Mouse (Mus musculus) heart, postnatal 36 days (tissue): ENCODE measurements around the gene Trmt5. TPM values are rescaled to one million over a fixed set of nuclear protein-coding genes. Genes with fewer than 3 reads are reported as not detected.

Source experiments
- DNase-seq, 2 experiments: peaks; one replicate each; pipeline ENCODE4 v3.0.0; 2021 to 2022
- intact Hi-C: fragments of 180-260 bp; cut with DNase I; formaldehyde crosslinking; loops from one replicate; pipeline ENCODE4 v1.15.1; 2025
- total RNA-seq, 2 experiments: library from RNA; stranded (reverse); gene quantifications; 2 replicates each; pipeline ENCODE4 v1.2.3; 2021

The Trmt5 gene
- total RNA-seq, 2 experiments from 2014 or later, result 51.6 to 67.6 TPM

- peak; percentile 14 to 28 for DNase-seq
- intact Hi-C loops, result loop anchor here (2.0 to 5.0 kb wide), 2 partner anchors 229 to 240 kb away; no protein-coding TSS in a partner anchor
Measured at GRCm38 (mm10) chr12:73287609-73288008, 1.1 kb upstream of the Trmt5 start.

GRCm38 (mm10) chr12:73274921-73275320 lies 11.6 kb downstream of the Trmt5 start:
- intact Hi-C loops, result loop anchor here (1.0 kb wide), 1 partner anchor 28 kb away; no protein-coding TSS in a partner anchor
- DNase-seq, result no peak

DNA sequence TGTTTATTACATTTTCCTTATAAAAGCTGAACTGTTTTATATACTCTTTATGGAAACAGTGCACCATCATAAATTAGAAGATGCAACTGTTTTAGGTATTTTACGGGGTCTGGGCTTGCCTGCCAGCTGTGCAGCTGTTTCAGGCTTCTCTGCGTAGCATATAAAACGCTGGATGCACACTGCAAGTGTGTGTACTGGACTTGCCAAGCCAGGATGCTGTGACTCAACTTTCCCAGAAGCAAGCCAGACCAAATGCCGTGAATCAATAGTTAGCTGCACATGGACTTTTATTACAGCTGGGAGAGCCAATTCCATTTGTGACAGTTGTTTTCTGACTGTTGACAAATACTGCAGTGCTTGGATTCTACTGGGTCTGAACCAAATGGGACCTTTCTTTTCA lies 16.6 kb downstream of the Trmt5 start:
- DNase-seq, result no peak
- intact Hi-C loops, result no loop called here

GRCm38 (mm10) chr12:73269531-73269930 lies 17.0 kb downstream of the Trmt5 start:
- DNase-seq, result no peak
- intact Hi-C loops, result no loop called here

- intact Hi-C loops, result no loop called here
- no peak for DNase-seq
Measured at GRCm38 (mm10) chr12:73268497-73268896, 18.0 kb downstream of the Trmt5 start.

GRCm38 (mm10) chr12:73266597-73266996 lies 19.9 kb downstream of the Trmt5 start:
- DNase-seq, result no peak
- intact Hi-C loops, result no loop called here

DNA sequence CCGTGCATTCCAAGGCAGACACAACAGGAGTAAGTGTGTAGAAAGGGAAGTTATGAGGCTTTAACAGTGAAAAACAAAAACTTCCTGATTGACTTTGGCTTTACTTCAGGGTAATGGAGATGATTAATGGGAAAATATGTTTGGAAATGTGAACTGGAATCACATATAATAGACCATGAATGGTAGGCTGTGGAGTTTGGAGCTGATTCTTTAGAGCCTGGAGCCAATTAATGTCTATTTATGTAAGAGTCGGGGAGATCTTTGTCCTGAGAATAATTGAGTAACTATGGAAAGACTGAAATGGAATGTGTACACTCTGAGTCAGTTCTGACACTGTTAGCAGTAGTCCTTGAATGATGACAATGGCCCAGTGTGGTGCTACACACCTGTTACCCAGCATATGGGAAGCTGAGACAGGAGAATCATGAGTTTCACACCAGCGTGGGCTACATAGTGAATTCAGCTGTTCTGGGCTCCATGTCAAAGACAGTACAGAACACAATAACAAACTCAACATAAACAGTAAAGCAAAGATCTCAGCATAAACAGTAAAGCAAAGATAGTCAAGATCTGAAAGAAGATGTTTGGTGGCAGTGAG lies 21.0 kb downstream of the Trmt5 start:
- intact Hi-C loops, result no loop called here
- DNase-seq, result no peak

DNA sequence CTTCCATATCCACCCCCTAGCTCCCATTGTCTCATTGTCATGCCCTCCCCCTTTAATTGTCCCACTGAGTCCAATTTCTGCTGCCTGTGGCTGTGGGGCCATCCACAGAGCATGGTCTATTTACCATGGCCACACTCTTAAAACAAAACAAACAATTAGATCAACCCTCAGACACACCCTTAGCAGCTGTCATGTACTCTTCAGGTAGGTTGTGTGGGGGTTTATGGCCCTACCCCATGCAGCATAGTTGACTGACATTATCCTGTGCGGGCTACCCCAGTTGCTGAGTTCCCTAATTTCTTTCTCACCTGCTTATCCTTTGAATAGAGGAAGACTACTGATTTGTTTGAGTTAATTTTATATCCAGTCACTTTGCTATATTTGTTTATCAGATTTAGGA lies 26.2 kb downstream of the Trmt5 start:
- no peak for DNase-seq
- intact Hi-C loops, result no loop called here

DNA sequence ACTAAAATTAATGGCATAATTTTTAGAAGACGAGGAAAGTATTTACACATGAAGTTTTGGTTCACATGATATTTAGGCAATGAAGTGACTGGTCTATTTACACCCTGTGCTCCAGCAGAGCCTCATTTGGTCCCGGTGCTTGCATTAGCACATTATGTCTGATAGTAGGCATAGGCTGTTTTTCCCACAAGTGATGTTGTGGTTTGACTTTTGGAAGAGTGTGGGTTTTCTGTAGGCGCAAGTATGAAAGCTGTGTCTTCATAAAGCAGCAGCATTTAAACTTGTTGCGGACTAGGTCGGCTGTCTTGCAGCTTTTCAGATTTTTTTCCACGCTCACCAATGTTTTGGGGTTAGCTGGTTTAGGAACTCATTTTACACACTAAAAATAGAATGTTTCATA lies 27.2 kb downstream of the Trmt5 start:
- no peak for DNase-seq
- intact Hi-C loops, result no loop called here

DNA sequence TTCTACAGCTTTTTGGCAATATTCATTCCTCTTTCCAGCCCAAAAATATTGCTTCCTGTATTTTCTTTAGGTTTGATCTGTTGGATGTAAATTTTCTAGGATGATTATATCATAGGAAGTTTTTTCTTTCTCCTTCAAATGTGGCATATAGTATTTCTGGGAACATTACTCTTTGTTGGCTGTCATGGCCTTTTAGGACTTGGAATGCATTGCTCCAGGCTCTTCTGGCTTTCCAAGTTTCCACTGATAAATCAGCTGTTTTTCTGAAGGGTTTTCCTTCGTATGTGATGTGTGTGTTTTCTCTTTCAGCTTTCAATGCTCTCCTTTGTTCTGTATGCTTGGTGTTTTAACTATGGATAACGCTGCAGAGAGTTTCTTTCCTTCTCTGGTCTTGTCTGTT lies 31.5 kb downstream of the Trmt5 start:
- no peak for DNase-seq
- intact Hi-C loops, result no loop called here

DNA sequence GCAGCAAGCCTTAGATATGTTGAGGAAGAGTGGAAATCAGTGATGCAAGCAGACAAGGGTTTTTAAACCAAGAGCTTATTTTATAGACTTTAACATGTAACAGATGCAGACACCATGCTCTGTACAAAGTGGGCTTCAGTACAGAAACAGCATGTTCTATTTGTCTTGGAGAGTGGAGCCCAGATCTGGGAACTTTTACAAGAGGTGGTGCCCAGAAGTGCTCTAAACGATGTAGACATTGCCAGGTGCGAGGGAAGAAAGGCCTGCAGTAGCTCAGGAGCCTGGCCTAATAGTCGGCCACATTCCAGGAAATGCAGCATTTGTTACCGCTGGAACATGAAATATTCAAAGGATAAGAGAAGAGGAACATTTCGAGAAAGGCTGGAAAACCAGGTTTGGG lies 40.8 kb downstream of the Trmt5 start:
- no peak for DNase-seq
- intact Hi-C loops, result no loop called here

DNA sequence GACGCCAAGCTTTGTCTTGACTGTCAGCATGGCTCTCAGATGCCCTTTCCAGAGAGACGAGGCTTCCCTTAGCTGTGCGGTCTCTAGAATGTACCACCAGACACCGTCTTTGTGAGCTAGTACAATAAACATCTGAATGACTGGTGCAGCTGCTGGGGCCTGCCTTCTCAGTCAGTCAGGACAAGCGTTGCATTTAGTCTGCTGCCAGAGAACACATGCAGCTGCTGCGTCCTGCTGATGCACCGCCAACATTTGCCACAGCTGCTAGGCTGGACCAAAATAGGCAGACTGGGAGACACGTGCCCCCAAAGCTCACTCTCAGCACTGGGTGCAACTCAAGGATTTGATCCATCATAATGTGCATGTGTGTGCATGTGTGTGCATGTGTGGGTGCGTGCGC lies 44.5 kb downstream of the Trmt5 start:
- DNase-seq, result no peak
- intact Hi-C loops, result no loop called here

DNA sequence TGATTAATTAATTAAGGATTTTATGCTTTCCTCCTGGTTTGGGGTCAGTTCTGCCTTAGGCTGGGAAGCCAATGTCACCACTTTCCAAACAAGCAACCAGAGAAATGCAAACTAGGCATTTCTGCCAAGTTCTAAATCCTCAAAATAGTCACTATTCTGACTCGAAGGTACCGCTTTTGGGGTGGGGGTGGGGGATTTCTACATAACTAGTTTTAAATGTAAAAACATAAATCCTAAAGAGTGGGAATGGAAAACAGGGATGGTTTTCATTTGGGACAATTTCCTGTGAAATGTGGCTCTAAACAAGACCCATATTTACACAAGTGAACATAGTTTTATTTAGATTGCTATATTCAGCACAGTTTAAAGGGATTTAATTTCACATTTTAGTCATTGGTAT lies 53.9 kb downstream of the Trmt5 start:
- intact Hi-C loops, result no loop called here
- DNase-seq, result no peak

DNA sequence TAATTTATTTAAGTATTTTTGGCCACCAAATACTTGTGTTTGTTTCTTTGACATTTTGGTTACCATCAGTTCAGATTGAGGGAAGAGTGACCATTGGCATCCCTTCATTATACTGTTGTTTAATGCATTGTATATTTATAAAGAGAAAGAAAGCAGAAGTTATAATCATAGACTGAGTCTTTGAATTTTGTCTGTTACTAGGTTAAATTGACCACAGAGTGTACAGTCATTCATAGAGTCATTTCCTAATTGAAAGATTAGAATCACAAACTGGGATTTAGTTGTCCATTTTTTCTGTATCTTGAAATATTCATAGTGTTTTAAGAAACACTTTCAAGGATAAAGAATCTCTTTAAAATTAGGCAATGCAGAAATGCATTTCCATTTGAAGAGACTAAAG lies 55.0 kb downstream of the Trmt5 start:
- intact Hi-C loops, result no loop called here
- DNase-seq, result no peak

- intact Hi-C loops, result no loop called here
Measured at GRCm38 (mm10) chr12:73230196-73230595, 56.3 kb downstream of the Trmt5 start.

More at GRCm38 (mm10) chr12:73230196-73230595, 56.3 kb downstream of the Trmt5 start:
- DNase-seq, result no peak

Other genes starting within 250 kb of the Trmt5 start
- 1 to 10 TPM in 1 of 2 experiments, under 1 TPM in 1; 0.89 to 1.3 TPM for gene Six1, start 232.8 kb downstream of the Trmt5 start, total RNA-seq
- gene Six4, start 173.3 kb downstream of the Trmt5 start, total RNA-seq, result 1 to 10 TPM; 4.8 to 6.1 TPM
- 10 to 100 TPM; 16.6 to 20.1 TPM for gene Mnat1, start 163.0 kb downstream of the Trmt5 start, total RNA-seq
- 1 to 10 TPM; 3.2 to 4.5 TPM for gene Slc38a6, start 69 bp upstream of the Trmt5 start, total RNA-seq